ENCODE assay signal across 12 mouse cellular contexts in genomic region chr7:25088531-25088930, GRCm38 (mm10). TPM values are rescaled to one million over a fixed set of nuclear protein-coding genes. Genes with fewer than 3 reads are reported as not detected.
A peak's percentile ranks its signal among the peaks of the same experiment; 100 is the strongest.
DNase-seq lines count a peak whose midpoint lies in the region; ATAC-seq and TF ChIP-seq lines count a peak whose summit lies in the region.
"Had no signal": no experiment of that assay in that cellular context is flagged by ENCODE, and none has a peak within 500 bp of the region (broad histone marks: within the 10 kb centered on the region; RNA-seq: fewer than 3 reads in every experiment).

No protein-coding gene starts in this region.

- peaks cover 7% of the 10 kb centered on the region for H3K36me3 ChIP-seq in heart, embryonic 15.5 days
- H3K36me3 ChIP-seq in heart, embryonic 12.5 days, result peaks cover 21% of the 10 kb centered on the region
- H3K36me3 ChIP-seq in midbrain, embryonic 12.5 days, result peaks cover 34% of the 10 kb centered on the region
- H3K36me3 ChIP-seq in midbrain, postnatal 0 days (ENCODE audit: insufficient read depth, low read length), result peaks cover 23% of the 10 kb centered on the region
- peaks cover 20% of the 10 kb centered on the region for H3K36me3 ChIP-seq in embryonic facial prominence, embryonic 15.5 days

- H3K27me3 ChIP-seq in heart, embryonic 15.5 days, result peaks cover 10% of the 10 kb centered on the region
- H3K27me3 ChIP-seq in heart, embryonic 12.5 days (replicated peaks), result peaks cover 17% of the 10 kb centered on the region
- H3K27me3 ChIP-seq in midbrain, embryonic 12.5 days, result peaks cover 4% of the 10 kb centered on the region; the same call in 1 of the 2 replicates
- H3K27me3 ChIP-seq in midbrain, postnatal 0 days (ENCODE audit: insufficient read depth, low read length), result no peaks in the 10 kb centered on the region
- no peaks in the 10 kb centered on the region for H3K27me3 ChIP-seq in embryonic facial prominence, embryonic 15.5 days

- peaks cover 22% of the 10 kb centered on the region for H3K4me1 ChIP-seq in heart, embryonic 15.5 days (replicated peaks)
- peaks cover 28% of the 10 kb centered on the region for H3K4me1 ChIP-seq in heart, embryonic 12.5 days (replicated peaks)
- peaks cover 17% of the 10 kb centered on the region for H3K4me1 ChIP-seq in midbrain, embryonic 12.5 days
- no peaks in the 10 kb centered on the region for H3K4me1 ChIP-seq in midbrain, postnatal 0 days (ENCODE audit: insufficient read depth, low read length)
- 0 out of 2 replicates have a peak, but pooled peaks cover 8% of the 10 kb centered on the region for H3K4me1 ChIP-seq in embryonic facial prominence, embryonic 15.5 days

- no peak for TF ChIP-seq CTCF in midbrain, postnatal 0 days (IDR thresholded peaks at IDR 0.05)

- no peak overlapping the region; the same call in 1 of the 2 replicates for H3K4me2 ChIP-seq in heart, embryonic 15.5 days
- no peak overlapping the region for H3K4me2 ChIP-seq in heart, embryonic 12.5 days
- no peak overlapping the region for H3K4me2 ChIP-seq in midbrain, embryonic 12.5 days (replicated peaks)
- H3K4me2 ChIP-seq in midbrain, postnatal 0 days (ENCODE audit: low read depth, low read length, poor library complexity, severe bottlenecking), result no peak overlapping the region
- H3K4me2 ChIP-seq in embryonic facial prominence, embryonic 15.5 days (replicated peaks), result no peak overlapping the region

- DNase-seq in midbrain, postnatal 0 days (ENCODE audit: low spot score), result no peak
- peak; percentile 58 for DNase-seq in retina, embryonic 14.5 days (ENCODE audit: low spot score)
- no peak for DNase-seq in cerebellum, postnatal 36 days
- DNase-seq in layer of hippocampus, adult 8-10 months (ENCODE audit: low spot score in 2 of 2), result no peak
- DNase-seq: adrenal gland, adult 8-10 months; heart, adult 18-20 months; kidney, postnatal 4 days had no signal

- H3K9me3 ChIP-seq in heart, embryonic 15.5 days (replicated peaks), result no peaks in the 10 kb centered on the region
- no peaks in the 10 kb centered on the region for H3K9me3 ChIP-seq in heart, embryonic 12.5 days (replicated peaks)
- H3K9me3 ChIP-seq in midbrain, embryonic 12.5 days, result no peaks in the 10 kb centered on the region
- H3K9me3 ChIP-seq in midbrain, postnatal 0 days (ENCODE audit: low read length), result no peaks in the 10 kb centered on the region
- no peaks in the 10 kb centered on the region for H3K9me3 ChIP-seq in embryonic facial prominence, embryonic 15.5 days (replicated peaks)
- H3K9me3 ChIP-seq: liver, embryonic 15.5 days had no signal

- ATAC-seq in heart, embryonic 15.5 days (replicated peaks; ENCODE audit: insufficient number of reproducible peaks, insufficient read depth, low FRiP score, low read depth), result peak; percentile 45; the same call in 1 of the 2 replicates
- no peak for ATAC-seq in heart, embryonic 12.5 days (ENCODE audit: insufficient number of reproducible peaks, low FRiP score)
- ATAC-seq in midbrain, embryonic 12.5 days (ENCODE audit: low FRiP score, low read depth), result no peak; the same call in 1 of the 2 replicates
- ATAC-seq in midbrain, postnatal 0 days (ENCODE audit: low FRiP score), result no peak
- ATAC-seq in embryonic facial prominence, embryonic 15.5 days (ENCODE audit: insufficient number of reproducible peaks, low FRiP score, low TSS enrichment, low read depth), result peak; percentile 44; the same call in 1 of the 2 replicates

- no peak overlapping the region for H3K27ac ChIP-seq in heart, embryonic 15.5 days
- no peak overlapping the region for H3K27ac ChIP-seq in heart, embryonic 12.5 days (ENCODE audit: poor library complexity, severe bottlenecking)
- peak overlapping the region; percentile 17; the same call in 1 of the 2 replicates for H3K27ac ChIP-seq in midbrain, embryonic 12.5 days (replicated peaks)
- no peak overlapping the region for H3K27ac ChIP-seq in midbrain, postnatal 0 days (ENCODE audit: low read depth, low read length)
- H3K27ac ChIP-seq in embryonic facial prominence, embryonic 15.5 days (replicated peaks), result no peak overlapping the region
- H3K27ac ChIP-seq: liver, embryonic 15.5 days had no signal

- WGBS in heart, embryonic 15.5 days, result 19% methylated on average over 10 of the region's 10 CpGs
- 21% methylated on average over 10 of the region's 10 CpGs for WGBS in heart, embryonic 12.5 days
- 9% methylated on average over 9 of the region's 10 CpGs for WGBS in midbrain, embryonic 12.5 days
- 17% methylated on average over 10 of the region's 10 CpGs for WGBS in midbrain, postnatal 0 days
- 22% methylated on average over 10 of the region's 10 CpGs for WGBS in embryonic facial prominence, embryonic 15.5 days

- no peak overlapping the region for H3K4me3 ChIP-seq in heart, embryonic 15.5 days
- no peak overlapping the region for H3K4me3 ChIP-seq in heart, embryonic 12.5 days
- no peak overlapping the region for H3K4me3 ChIP-seq in midbrain, embryonic 12.5 days
- no peak overlapping the region for H3K4me3 ChIP-seq in midbrain, postnatal 0 days (ENCODE audit: low read depth, low read length)
- H3K4me3 ChIP-seq in embryonic facial prominence, embryonic 15.5 days (replicated peaks), result no peak overlapping the region
- H3K4me3 ChIP-seq: liver, embryonic 15.5 days had no signal

- no peak overlapping the region for H3K9ac ChIP-seq in heart, embryonic 15.5 days
- no peak overlapping the region for H3K9ac ChIP-seq in heart, embryonic 12.5 days
- H3K9ac ChIP-seq in midbrain, embryonic 12.5 days (replicated peaks), result no peak overlapping the region; the same call in 1 of the 2 replicates
- no peak overlapping the region for H3K9ac ChIP-seq in midbrain, postnatal 0 days (replicated peaks; ENCODE audit: low read length, poor library complexity, severe bottlenecking)
- H3K9ac ChIP-seq in embryonic facial prominence, embryonic 15.5 days, result no peak overlapping the region
- H3K9ac ChIP-seq: liver, embryonic 15.5 days had no signal

RNA-seq across cellular contexts. Expression of gene Zfp574, which starts 16.2 kb away (rescaled TPM):
- polyA plus RNA-seq in heart, embryonic 15.5 days (2015; fragmentation: Nextera tagmentation; extraction: Ambion mirVana), result 15.4 and 23.0 TPM in 2 replicates
- 24.4 and 24.5 TPM in 2 replicates for polyA plus RNA-seq in heart, embryonic 12.5 days (2016; fragmentation: Nextera tagmentation; extraction: Ambion mirVana)
- polyA plus RNA-seq in midbrain, embryonic 12.5 days (2016; fragmentation: Nextera tagmentation; extraction: Ambion mirVana), result 42.2 and 42.8 TPM in 2 replicates
- total RNA-seq in midbrain, postnatal 0 days (2014; rRNA removed), result 37.4 and 38.0 TPM in 2 replicates
- polyA plus RNA-seq in midbrain, postnatal 0 days (2015; fragmentation: Nextera tagmentation; extraction: Ambion mirVana), result 30.9 and 31.9 TPM in 2 replicates
- 31.7 and 35.8 TPM in 2 replicates for polyA plus RNA-seq in embryonic facial prominence, embryonic 15.5 days (2015; fragmentation: Nextera tagmentation; extraction: Ambion mirVana)
- total RNA-seq in layer of hippocampus, adult 8-10 months (2022), result 10 to 100 TPM; 28.0 to 31.0 (median 29.6) TPM

RNA-seq across cellular contexts. Expression of gene Grik5, which starts 16.4 kb away (rescaled TPM):
- 2.4 and 4.4 TPM in 2 replicates for polyA plus RNA-seq in heart, embryonic 15.5 days (2015; fragmentation: Nextera tagmentation; extraction: Ambion mirVana)
- polyA plus RNA-seq in heart, embryonic 12.5 days (2016; fragmentation: Nextera tagmentation; extraction: Ambion mirVana), result 7.7 and 7.9 TPM in 2 replicates
- polyA plus RNA-seq in midbrain, embryonic 12.5 days (2016; fragmentation: Nextera tagmentation; extraction: Ambion mirVana), result 14.9 and 18.1 TPM in 2 replicates
- 153 and 161 TPM in 2 replicates for total RNA-seq in midbrain, postnatal 0 days (2014; rRNA removed)
- 15.7 and 18.6 TPM in 2 replicates for polyA plus RNA-seq in midbrain, postnatal 0 days (2015; fragmentation: Nextera tagmentation; extraction: Ambion mirVana)
- 6.0 and 6.7 TPM in 2 replicates for polyA plus RNA-seq in embryonic facial prominence, embryonic 15.5 days (2015; fragmentation: Nextera tagmentation; extraction: Ambion mirVana)
- total RNA-seq in layer of hippocampus, adult 8-10 months (2022), result 100 to 1,000 TPM; 206 to 235 (median 220) TPM

Comparison
In these comparisons a context has a peak if more than half of its experiments do, and no peak if none do; other contexts are left out.
1. ATAC-seq: peak in heart, embryonic 15.5 days (single experiment) and embryonic facial prominence, embryonic 15.5 days (single experiment); none in heart, embryonic 12.5 days (single experiment), midbrain, embryonic 12.5 days (single experiment) and midbrain, postnatal 0 days (single experiment).